Mouse (Mus musculus) layer of hippocampus, adult 9-10 months (tissue): Measurements from ENCODE around the gene Mdga1.
A peak's percentile ranks its signal among the peaks of the same experiment; 100 is the strongest.

Experiments
- DNase-seq: peaks from one replicate; pipeline ENCODE4 v3.0.0; 2022; ENCODE audit warnings: low spot score

Gene Mdga1

DNA sequence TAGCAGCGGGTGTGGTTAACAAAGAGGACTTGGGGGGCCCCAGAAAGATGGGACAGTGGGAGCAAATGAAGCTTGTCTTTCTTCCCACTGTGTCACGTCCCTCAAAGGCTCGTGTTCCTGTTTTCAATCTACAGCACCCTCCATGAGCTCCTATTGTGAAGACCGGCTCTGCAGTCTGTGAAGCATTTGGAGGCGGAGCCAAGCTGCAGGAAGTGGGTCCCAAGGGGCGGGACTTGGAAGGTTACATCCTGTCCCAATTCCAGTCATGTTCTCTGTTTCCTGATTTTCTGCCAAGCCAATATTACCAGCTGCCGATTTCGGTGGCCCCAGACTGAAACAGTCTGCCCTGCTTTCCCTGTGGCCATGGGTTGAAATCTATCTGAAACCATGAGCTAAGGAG lies 11.7 kb upstream of the Mdga1 start:
- no peak for DNase-seq

DNA sequence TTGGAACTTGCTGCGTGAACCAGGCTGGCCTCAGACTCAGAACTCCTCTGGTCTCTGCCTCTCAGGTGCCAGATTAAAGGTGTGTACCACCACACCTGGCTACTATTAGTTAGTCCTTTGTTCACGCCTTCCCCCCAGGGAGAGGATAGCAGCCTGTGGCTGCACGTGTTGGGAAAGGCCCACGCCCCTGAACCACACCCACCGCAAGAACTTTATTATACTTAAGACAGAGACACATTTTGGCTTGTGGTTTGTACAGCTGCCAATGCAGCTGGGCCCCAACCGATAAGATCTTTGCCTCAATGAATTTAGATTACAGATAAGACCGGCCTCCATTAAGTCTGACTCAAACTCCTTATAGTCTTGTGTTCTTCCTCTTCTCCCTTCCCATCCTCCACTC lies 10.0 kb upstream of the Mdga1 start:
- no peak for DNase-seq

DNA sequence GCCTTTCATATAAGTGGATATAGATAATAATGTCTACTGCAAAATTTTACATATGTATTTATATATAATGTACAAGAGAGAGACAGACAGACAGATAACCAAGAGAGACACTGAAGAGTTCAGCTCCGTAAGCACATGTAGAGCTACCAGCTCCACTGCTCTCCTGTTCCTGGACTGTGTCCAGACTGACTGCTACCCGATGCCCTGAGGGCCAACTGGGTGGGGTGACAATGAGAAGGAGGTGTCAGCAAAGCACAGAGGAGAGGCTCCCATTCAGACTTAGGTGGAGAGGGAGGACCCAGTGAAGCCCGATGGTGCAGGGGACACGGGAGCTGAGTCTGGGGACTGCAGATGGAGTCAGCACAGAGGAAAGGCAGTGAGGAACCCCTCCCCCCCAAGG lies 9.1 kb upstream of the Mdga1 start:
- DNase-seq: no peak

DNA sequence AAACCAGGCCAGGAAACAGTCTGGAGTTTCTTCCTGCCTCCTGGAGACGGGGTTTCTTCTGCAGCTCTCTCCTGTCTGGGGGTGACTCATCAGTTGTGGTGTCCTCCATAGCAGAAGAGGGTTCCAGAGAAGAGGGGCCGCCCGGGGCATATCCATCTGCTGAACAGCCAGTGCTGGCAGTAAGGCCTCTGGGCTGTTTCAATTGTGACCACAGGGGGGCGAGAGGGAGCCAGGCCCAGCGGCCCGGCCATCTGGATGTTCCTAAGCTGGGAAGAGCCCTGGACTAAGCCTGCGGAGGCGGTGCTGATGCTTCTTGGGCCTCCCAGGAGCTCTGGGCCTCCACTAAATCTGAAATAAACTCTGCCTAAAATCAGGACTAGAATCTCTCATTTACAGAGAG lies 5.8 kb upstream of the Mdga1 start:
- peak; percentile 68 for DNase-seq

DNA sequence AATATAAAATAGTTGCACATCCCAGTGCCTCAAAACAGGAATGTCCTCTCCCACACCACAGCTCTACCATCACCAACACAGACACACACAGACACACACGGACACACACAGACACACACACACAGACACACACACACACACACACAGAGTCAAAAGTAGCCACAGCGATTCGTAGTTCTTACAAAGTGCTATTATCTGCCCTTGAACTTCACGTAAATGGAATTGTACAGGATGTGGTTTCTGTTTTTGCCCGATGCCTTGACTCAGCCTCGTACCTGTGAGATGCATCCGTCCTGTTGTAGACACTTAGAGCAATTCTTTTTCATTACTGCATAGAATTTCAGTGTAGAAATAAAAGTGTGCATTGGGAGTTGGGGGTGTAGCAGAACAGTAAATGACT lies 3.3 kb upstream of the Mdga1 start:
- DNase-seq: no peak

DNA sequence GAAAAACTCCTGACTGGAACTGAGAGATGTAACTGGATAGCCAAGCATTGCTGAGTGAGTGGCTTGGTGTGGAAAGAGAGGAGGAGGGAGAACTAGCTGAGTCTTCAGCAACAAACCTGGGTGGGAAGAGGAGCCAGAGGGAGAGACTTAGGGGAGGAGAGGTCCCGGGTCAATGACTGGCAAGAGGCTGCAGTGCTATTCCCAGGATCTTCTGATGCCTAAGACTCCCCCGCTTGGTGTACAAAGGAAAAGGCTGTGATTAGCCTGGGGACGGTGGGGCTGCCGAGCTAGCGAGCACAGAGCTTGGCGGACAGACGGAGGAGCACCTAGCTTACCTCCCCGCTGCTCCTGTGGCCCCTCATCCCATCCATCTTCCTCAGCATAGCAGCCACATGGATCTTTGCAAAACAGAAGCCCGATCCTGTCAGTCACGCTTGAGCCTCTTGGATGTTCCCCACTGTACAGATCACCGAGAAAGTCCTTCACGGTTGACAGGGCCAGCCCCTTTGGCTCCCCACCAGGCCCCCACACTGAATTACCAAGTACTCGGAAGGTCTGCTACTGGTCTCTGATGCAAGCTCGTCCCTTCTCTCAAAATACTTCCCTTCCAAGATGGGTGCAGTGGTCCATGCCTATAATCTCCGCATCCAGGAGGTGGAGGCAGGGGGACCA lies 2.0 kb upstream of the Mdga1 start:
- no peak for DNase-seq

DNA sequence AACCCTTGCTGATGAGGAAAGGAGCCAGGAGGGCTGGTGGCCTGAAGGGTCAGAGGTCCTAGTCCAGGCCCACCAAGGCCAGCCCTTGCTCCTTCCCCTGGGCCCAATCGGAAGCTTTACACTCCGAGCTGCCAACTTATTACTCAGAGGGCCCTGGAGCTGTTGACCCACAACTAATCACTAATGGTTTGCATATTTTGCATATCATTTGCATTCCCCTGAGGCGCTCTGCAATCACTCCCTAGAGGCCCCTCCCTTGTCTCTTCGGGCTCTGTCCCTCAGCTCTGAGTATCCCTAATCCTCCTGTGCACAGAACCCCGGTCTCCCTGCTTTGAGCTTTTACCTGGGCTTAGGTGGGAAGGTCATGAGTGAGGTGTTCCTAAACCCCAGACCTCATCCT lies 4.4 kb downstream of the Mdga1 start:
- no peak for DNase-seq

DNA sequence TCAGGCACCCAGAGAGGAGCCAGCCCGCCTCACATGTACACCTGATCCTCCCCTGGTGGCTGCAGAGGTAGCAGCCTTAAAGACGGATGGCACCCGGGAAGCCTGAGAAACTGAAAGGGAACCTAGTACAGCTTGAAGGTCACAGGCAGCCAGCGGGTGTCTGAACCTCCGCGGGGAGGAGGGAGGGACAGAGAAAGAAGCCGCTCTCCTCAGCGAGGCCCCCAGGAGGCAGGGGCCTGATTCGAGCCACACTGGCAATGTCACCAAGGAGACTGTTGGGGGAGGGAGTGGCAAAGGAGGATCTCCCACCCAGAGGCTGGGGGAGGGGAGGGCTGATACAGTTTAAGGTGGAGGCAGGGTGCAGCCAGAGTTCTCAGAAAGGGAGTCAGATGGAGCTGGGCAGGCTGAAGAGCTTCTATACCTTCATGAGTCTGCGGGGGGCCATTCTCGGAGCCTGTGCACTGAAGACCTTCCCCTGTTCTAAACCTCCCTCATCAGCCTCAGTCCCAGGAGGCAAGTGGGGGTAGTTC lies 6.1 kb downstream of the Mdga1 start:
- no peak for DNase-seq

DNA sequence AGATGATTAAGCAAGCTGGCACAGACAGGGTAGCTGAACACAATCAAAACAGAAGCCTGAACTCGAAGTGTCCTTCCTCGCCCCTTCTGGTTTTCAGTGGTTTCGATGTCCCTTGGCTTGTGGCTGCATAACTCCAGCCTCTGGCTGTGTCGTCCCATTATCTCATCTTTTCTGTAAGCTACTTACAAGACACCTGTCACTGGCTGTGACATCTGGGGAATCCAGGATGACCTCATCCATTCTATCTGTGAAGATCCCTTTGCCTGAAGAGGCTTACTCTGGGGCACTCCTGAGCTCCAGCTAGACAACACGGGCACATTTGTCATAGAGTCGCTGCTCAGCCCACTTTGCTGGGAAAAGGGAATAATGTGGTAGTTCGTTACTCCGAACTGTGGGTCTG lies 14.0 kb downstream of the Mdga1 start:
- no peak for DNase-seq

DNA sequence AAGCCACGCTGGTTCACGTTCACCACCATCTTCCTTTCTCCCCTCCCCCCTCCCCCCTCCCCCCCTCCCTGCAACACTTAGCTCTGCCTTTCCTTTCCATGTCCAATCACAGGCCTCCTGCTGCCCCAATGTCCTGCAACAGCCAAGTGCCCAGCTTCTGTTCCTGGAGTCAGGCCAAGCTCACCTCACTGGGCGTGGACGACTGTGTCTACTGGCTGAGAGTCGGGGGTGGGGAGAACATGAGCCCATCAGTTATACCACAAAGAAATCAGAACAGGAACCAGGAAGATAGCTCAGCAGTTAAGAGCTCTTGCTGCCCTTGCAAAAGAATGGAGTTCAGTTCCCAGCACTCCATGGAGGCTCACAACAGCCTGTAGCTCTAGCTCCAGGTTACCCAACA lies 15.6 kb downstream of the Mdga1 start:
- DNase-seq: no peak

DNA sequence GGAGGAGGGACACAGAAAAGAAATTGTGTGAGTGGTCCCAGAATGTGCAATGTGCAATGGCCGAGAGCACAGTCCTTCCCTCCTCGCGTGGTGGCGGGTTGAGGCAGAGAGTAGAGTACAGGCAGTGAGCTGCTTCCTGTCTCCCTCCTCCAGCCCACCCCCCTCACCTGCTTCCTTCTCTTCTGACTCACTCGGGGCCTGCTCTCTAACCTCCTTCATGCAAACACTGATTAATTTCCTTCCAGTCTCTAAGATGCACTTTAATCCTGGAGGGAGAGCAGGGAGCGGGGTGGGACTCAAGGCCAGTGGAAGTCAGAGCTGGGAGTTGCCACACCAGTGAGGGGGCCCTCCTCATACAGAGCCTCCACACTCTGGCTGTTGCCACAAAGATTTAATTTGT lies 18.8 kb downstream of the Mdga1 start:
- DNase-seq: no peak

DNA sequence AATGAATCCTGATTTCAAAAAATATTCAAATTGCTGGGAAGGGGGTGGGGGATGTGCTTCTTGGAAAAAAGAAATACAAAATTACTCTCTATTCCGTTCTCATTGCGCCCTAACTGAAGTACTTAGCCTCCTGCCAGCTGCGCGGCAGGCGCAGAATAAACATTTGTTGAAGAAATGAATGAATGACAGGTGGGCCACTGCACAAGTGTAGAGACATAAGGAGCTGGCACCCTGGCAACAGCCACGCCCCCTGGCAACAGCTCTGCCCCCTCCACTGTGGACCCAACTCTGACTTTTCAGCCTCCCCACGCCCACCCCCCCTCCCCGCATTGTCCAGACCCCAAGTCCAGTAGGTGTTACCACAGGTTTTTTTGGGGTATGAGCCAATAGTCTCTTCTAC lies 19.3 kb downstream of the Mdga1 start:
- no peak for DNase-seq

DNA sequence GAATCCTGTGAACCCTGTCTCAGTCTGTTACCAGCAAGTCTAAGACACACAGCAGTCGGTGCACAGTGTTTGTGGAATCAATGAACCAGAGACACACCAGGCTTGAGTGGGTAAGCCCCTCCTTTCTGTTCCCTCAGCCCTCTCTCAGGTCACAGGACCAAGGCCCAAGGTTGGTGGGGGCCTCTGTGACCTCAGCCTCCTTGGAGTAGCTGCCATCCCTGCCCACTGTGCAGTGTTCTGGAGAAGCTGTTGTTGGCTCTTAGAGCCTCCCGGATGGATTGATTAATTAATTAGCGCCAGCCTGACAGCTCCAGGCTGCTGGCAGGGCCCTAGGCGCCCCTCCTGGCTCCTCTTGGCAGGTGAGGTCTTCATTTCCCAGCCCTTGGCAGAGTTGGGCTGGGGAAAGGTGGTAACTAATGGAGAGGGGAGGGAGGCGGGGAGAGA lies 22.6 kb downstream of the Mdga1 start:
- DNase-seq: no peak

DNA sequence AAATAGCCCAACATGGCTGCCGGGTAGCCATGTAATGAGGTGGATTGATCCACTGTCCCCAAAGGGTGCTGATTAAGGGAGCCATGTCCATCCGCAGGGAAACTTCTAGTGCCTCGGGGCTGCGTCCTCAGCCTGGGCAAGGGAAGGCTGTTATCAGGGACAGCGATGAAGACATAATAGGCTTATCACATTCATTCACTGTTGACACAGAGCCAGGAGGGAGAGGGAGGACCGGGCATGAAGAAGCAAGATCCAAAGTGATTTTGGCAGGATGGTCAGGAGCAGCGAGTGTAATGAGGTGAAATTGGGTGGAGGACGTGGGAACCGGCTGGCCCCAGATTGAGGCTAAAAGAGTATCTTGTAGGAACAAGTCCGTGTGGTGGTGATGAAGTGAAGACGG lies 25.5 kb downstream of the Mdga1 start:
- DNase-seq: no peak

DNA sequence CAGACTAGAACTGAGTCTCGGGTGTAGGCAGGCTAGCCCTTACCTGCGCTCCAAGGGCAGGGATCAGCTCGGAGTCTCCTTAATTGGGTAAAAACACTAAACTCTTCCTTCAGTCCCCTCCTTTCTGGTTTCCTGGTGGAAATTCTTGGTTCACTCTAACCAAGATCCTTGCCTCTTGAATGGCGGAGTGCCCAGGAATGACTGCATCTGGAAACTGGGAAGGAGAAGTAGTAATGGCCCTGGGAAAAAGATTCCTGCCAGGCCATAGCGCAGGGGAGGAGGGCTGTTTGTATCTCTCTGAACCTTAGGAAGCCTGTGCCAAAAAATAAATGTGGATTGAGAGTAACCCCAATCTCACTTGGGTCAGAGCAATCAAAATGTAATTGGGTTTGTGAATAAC lies 30.9 kb downstream of the Mdga1 start:
- no peak for DNase-seq

DNA sequence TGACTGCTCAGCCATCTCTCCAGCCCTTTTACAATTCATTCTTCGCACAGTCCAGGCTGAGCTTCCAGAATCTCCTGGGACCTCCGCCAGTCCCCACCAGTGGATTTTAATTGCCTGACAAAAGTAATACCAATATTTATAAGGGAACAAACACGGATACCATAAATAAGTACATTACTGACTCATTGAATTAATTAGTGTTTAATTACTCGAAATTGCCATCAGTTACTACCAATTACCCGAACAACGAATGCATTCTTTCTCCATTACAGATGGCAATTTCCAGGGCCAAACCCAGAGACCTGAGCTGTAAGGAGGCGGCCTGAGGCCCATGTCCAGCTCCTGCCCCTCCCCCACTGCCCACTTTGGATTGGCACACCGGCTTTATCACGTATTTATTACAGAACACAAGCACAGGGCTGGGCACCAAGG lies 32.5 kb downstream of the Mdga1 start:
- no peak for DNase-seq

DNA sequence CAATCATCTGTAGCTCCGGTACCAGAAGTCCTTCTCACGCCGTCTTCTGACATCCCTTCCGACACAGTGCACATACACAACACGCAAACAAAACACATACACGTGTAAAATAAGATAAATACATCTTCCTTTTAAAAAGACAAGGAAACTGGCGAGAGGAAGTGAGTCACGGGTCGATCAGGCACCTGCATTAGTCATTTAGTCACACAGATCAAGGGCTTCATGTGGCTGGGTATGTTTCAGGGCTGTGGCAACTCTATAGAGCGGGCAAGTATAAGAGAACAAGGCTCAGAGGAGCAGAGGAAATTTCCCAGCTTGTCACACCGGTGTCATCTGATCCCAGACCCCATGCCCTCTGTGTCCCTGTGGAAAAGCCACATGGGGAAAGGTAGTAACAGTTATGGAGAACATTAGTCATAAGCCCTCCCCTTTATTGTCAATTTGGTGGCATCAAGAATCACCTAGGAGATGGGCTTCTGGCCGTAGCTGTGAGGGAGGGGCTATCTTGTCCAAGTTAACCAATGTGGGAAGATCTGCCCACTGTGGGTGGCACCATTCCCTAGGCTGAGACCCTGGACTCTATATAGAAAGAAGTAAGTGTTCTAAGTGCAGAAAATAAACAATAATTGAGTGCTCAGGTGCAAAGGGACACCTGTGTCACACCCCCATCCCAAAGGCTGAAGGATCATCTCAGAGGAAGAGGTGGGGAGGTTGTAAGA lies 35.6 kb downstream of the Mdga1 start:
- DNase-seq: no peak

DNA sequence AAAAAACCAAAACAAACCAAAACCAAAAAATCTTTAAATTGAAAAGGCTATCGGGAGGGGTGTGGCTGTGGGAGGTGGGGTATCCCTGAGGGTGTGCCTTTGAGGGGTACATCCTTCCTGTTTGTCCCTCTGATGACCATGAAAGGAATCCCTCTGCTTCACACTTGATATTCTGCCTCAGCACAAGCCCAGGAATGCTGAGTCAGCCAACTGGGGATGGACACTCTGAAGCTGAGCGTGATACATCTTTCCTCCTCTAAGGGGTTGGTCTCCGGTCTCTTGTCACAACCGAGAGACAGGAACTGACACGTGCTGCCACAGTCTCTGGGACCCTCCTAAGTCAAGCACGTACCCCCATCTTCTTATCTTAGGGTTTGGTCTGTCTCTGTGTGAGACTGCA lies 37.1 kb downstream of the Mdga1 start:
- no peak for DNase-seq

DNA sequence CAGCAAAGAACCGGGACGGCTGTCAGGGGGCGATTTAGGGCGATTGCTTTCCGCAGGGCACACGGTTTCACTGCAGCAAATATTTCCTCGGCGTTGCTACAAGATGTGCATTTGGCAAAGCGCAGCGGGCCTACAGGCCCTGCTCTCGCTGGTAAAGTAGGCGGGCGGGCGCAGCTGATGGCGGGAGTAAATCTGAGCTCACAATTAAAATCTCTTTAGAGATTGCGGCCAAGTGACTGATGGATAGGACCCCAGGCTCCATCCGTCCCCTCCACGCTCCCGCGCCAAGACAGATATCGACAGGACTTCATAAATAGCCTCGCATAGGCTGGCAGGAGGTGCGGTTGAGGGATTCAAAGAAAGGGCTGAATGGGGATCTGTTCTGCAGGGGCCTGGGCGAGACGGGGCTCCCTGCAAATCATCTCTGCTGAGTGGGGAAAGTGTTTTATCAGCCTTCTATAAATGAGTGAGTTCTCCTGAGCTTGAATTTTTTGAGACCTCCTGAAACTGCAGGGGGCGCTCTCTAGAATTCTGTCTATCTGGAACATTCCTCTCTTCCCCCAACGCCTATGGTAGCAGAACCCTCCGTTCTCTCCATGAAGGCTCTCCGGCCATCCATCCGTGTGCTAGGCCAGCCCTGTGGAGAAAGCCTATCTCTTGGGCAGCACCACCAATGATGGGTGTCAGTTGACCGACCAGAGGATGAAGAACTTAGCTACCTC lies 38.5 kb downstream of the Mdga1 start:
- no peak for DNase-seq

DNA sequence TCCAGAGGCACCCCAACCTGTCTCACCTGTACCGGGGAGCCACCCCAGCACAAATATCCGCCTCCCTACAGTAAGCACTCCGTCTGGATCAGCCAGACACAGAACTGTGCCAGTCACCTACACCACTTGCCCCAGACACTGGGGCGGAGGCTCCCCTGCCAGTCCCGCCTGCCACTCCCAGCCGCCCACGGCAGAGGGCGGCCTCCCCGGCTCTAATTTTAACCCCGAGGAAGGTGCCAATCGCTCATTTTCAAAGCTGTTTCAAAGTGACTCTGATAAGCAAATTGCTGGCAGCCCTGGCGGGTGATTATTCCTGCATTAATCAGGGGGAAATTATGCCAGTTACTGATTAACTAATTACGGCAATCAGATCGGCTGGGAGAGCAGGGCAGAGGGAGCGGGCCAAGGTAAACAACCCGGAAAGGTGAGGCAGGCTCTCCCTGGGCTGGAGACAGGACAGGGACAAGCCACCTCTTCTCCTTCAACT lies 41.1 kb downstream of the Mdga1 start:
- peak; percentile 3 for DNase-seq

DNA sequence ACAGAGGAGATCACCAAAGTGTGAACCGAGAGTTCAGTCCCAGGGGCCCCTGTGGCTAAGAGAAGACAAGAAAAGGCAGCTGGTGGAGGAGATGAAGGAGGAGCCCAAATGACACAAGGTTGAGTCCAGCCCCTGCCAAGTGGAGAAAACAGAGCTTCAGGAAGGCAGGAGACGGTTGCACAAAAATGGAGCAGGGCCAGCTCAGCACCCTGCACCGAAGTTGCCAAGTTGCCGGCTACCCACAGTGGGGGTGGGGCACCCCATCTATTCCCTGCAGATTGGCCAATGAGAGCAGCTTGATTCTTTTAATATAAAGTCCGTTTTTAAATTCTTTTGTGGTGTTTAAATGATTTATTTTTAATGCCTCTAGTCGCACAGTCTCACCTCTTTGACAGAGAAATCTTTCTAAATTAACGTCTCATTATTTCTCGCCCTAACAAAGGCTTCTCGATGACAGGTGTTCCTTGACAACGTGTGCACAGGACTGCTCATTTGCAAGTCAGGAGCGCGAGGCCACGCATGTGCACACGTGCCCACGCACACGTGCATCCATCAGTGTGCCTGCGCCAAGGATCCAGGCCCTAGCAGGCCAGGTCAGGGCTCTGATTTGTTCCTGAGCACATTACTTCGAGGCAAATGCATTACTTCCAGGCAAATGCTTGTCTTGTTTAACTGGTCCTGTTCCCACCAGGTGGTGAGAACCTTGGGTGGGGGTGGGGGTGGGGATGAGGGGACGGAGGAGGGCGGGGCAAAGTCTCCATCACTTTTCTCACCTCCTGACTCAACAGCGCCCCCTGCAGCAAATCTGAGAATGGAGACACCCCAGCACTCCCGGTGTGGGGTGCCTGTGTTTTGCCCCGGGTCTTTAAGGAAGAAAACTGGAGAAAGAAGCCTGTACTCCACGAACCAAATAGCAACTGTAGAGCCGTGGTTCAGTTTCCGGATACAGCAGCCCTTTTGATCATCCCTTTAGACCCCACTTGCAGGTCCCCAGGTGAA lies 44.0 kb downstream of the Mdga1 start:
- DNase-seq: no peak

DNA sequence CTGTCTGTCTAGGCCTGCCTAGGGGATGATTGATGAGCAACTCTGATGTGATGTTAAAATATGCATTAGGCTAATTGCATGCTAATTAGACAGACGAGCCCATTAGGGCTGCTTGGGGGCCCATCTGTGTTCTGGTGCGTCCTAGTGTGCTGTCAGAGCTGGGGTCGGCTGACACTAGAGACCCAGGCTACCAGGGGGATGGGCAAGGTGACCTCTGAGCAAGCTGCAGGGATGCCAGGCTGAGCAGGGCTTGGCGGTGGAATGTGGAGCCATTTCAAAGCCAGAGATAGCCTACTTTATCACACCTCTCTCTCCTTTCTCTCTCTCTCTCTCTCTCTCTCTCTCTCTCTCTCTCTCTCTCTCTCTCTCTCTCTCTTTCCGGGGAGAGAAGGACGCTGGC lies 49.8 kb downstream of the Mdga1 start:
- DNase-seq: no peak
